Mouse (Mus musculus) hindlimb bud, embryonic 11.5 days (tissue): ENCODE data around the gene Gm28308.

ENCODE experiments used
- DNase-seq: peaks from one replicate; pipeline ENCODE4 v3.0.0-alpha.2; 2012; ENCODE audit warnings: low read depth, low spot score; ENCODE audit errors: extremely low spot score

Gm28308 gene

DNA sequence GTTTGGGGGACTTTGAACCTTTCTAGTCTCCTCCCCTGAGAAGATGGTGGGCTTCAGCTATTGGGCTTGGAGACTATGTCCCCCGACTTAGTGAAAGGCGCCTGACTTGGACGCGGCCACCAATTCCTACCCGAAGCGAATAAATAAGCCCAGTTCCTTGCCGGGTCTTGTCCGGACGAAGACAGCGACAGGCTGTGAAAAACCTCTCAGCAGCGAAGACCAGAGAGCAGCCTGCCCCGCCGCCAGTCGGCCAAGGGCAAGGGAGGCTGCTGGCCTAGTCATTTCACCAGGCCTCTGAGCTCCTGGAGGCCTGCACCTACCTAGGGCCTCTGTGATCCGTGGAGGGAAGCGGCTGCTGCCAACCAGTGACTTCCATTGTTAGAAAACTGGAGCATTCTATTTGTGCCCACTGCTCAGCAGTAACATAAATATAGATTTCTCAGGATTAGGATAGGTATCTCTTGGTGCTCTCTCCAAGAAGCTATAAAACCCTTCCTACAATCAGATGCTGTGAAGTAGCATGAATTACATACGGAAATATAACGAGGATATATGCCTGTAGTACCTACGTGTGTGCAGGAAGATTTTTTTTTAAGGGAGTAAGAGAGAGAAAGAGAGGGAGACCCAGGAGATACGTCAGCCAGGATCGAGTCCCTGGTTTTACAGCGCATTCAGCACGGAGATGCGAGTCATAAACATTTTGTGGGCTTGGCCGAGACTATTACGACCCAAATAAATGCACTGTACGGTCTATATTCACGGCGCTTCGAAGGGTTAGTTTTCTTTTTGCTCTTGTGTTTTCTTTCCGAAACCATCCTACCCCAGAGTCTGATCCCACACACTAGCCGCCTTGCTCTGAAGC is 7.1 kb upstream of the Gm28308 start:
- no peak for DNase-seq

DNA sequence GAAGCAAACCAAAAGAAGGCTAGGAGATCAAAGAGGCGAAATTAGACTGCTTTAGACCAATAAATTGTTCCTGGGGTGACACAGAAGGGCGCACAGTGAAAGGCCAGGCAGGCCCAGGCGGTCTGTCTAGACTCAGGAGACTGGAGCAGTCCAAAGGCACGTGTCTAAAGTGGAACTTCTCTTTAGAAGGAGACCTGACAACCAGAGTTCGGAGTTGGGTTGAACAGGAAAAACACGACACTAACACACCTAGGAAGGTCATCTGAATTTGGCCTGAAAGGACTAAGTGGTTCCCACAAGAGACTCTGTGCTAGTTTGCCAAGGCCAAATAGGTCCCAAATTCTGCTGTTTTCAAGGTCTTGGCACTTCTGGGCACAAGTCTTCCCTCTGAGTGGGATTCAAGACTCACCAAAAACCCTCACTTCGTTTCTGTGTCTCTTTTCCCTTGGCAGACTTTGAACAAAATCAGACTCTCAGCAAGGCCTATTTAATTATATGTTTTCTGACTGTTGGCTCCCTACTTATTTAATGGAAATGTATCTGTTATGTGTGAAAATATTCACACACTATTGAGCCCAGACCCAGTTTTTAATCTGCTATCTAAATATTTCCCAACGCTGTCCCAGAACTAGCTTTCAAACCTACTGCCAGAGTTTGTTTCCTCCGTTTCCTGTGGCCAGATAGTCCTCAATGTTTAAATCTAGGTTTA is 6.2 kb upstream of the Gm28308 start:
- DNase-seq: no peak

DNA sequence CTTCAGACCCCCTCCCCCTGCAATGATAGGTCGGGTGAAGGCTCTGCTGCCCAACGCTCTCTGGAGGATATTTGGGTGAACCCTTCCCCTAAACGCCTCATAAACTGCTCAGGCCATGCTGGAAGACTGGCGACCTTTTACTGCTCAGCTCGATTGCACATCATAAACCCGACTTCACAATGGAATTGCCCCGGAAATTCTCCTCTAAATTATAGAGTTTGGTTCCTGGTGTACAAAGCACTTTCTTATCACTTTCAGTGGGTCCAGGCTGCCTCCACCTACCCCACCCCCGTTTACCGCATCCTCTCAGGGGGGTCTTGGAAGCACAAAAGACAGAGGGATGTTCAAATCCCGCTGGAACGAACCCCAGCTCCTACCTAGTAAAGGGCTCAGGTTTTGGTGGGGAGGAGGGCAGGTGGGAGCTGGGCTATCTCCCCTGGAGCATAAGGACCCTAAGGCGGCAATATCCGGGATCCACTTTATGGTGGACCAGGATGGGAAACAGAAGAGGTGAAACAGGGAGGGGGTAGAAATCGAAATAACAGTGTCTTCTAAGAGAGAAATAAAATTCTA is 5.6 kb upstream of the Gm28308 start:
- no peak for DNase-seq

DNA sequence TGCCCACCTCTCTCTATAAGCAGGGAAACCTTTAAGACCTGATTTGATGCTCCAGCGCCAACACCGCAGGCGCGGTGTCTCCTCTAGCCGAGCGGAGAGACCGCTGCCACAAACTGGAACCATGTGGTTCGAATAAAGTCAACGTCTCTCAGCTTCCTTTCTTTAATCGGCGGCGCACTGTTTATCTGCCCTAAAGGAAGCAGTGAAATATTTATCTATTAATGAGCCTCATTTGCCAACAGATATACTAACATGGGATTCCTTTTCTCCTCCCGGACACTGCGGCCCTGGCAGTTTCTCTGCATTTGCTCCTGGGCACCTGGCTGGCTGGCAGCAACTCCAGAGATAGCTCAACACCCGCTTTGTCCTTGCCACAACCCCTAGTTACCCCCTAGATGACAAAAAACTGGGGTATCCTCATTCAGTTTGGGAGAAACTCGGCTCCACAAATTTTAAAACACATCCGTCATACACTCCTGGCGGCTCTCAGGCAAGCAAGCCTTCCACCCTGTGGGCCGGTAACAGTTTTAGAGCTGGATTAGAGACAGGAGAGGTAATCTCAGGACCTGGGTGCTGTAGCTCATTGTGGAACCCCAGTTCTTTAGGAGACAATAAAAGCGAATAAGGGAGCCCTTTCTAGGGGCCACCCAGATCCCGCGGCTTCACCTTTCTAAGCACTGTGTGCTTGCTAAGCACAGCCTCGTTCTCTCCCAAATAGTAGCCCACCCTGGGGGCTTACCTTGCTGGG is 4.9 kb upstream of the Gm28308 start:
- DNase-seq: no peak

DNA sequence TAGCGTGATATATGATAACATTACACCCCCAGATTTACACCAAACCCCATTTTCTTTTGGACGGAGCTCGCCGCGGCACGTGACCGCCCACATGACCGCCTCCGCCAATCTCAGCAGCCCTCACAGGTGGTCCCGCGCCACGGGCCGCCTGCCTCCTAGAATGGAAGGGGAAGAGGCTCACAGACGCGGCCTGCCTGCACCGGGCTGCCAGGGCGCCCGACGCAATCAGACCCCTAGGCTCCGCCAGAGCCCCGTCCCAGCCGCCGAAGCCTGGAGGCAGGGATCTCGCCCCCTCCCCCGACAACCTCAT is 4.3 kb upstream of the Gm28308 start:
- no peak for DNase-seq

DNA sequence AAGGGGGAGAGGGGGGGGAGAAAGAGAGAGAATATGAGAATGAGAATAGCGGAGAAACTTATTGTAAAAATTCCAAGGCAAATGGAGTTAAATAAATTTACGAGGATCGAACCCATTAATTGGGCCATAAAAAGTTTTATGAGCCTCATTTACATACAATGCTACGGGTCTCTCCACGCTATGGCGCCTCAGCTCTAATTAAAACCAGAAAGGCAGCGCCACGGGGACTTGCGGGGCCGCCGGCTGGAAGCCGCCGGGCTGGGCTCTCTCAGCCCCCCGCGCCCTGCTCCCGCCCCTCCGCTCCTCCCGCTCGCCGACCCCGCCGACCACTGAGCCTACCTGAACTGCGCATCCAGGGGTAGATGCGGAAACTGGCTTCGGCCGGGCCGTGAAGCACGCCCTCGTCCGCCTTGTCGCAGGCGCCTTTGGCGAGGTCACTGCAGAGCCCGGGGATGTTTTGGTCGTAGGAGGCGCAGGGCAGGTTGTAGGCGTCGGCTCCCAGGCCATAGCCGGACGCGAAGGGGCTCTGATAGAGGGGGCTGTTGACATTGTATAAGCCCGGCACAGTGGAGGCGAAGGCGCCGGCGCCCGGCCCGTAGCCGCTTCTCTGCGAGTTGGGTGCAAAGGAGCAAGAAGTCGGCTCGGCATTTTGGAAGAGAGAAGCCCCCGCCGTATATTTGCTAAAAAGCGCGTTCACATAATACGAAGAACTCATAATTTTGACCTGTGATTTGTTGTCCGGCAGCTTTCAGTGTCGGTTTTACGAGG is 3.7 kb upstream of the Gm28308 start:
- DNase-seq: no peak

DNA sequence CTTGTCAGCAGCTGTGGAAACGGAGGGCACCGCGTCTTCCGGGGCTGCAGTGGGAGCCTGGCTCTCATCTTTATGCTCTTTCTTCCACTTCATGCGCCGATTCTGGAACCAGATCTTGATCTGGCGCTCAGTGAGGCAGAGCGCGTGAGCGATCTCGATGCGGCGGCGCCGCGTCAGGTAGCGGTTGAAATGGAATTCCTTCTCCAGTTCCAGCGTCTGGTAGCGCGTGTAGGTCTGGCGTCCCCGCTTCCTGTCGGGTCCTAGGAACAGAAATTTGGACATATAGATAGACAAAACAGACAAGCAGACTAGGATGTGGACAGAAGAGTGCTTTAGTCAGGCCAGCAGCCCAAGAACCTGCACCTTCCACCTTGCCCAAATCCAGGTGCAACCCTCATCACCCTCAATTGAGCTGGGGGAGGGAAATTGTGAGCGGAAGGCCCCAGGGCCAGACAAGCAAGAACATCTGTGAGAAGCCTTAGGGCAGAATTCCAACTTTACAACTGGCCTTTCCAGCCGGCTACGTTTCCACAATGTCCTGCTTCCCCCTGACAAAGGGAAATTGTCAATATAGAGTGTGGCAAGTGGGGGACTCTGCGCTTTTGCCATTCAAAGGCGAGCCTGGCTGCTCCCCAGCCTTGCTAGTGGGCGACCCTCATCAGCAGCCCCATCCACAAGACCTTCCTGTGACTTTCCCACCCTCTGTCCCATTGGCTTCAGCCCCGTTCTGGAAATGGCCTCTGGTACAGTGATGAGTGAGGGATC is 2.8 kb upstream of the Gm28308 start:
- no peak for DNase-seq

DNA sequence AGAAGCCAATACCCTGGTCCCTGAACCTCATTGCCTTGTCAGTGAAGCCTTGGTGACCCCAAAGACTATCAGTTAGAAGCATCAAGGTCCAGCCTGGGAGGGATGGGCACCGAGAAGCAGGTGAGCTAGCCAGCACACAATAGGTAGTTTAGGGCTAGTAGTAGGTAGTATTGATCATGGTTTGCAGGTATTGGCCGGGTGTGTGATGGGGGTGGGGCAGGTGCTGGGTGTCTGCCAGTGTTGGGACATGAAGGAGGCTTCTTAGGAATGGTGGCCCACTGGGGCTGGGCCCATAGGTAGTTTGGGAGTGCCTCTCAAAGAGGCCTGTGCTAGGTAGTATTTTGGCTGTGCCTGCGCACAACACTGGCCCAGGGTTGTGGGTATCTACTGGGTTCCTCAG is 1.9 kb upstream of the Gm28308 start:
- no peak for DNase-seq

DNA sequence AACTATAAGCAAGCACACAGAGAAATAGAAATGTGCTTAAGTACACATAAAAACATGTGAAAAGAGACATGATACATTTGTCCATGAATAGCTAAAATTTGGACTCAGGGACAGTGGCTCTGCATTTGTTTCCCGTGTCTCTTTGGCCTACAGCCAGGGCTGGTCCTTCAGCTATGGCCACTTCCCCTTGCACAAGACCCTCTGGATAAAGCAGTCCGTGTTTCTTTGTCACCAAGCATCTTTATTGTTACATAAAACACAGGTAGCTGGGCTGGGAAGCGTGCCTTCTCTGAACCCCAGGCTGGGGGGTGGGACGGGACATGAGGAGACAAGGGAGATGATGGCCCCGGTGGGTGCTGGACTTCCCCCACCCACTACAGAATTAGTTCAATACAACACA is 1.1 kb upstream of the Gm28308 start:
- no peak for DNase-seq

DNA sequence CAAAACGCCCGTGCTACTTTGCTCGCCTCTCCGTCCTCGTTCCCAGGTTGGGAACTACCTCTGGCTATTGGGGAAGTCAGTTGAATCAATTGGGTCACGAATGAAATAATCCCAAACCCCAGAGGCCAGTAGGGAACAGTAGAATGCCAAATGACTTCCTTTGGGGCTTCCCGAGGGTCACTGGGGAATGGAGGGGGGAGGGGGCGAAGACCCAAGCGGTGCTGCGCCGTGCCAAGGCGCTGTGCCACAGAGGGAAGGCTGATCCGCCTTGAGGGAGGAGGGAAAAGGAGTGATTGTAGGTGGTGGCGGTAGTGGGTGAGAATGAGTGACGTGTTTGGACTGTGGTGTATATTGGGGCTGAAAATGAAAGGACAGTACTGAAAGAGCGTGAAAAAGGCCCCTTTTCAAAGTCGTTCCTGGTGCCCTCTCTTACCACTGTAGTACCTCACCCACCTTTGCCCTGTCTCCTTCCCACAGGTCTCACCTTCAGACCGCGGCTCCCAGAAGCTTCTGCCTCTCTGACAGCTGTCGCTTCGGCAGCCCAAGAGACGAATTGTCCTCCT is 502 bp downstream of the Gm28308 start:
- DNase-seq: no peak

DNA sequence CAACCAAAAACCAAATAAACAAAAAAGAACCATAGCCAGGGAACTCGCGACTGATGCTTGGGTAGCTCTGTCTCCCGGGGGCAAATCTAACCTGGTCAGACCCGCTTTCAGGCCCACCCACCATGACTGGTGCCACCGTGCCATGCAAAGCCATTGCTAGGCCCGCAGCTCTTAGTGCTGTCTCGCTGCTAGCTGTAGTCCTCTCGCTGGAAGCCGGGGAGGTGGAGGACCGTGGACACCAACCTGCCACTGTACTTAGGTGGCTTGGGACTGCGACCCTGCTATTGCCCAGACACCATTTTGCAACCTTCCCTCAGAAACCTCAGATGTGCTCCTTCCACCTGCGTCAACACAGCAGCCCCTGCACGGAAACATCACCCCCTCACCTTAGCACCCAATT is 1.2 kb downstream of the Gm28308 start:
- no peak for DNase-seq

DNA sequence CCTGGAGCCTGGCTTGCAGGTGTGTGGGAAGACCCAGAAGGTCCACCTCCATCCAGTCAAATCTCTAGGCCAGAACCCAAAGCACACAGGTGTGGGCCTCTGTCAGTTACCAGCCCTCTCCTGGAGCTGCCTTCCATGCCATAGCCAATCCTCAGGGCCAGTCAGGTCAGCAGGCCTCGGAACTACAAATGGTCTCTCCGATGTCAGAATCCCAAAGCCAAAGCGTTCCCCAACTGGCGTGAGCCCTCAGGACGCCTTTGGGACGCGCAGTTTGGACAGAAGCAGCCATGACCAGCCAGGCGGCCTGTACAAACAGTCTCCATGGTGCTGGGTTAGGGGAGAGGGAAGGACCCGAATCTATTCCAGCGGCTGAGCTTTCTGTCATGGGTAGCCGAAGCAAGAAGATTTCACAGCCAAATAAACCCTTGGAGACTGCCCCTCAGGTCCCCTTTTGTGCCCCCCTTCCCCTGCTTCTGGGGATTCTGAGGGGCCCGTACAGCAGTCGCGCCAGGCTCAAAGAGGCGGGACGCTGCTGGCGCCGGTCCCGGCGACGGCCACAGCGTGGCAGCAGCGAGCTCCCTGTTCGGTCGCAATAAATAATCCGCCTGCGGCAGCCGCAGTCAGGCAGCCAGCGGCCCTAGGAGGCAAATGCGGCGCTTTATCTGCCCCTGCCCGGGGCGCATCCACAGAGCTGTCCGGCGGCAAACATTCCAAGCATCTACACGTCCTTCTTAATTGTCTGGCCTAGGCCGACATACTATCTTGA is 1.8 kb downstream of the Gm28308 start:
- DNase-seq: no peak

DNA sequence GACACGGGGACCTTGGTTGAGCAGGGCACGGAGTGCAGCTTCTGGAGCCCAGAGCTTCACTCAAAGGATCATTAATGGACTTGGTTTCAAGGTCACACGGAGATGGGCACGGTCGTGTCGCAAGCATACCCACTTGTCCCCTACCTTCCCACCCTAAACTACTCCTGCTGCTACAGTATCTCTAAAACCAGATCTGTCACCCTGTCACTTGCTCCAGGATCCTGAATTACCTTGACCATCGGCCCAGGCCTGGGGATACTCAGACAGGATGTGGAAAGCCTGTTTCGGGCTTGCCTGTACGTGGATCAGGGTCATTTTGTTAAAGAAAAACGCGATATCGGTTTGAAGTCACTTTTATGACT is 3.5 kb downstream of the Gm28308 start:
- DNase-seq: no peak

DNA sequence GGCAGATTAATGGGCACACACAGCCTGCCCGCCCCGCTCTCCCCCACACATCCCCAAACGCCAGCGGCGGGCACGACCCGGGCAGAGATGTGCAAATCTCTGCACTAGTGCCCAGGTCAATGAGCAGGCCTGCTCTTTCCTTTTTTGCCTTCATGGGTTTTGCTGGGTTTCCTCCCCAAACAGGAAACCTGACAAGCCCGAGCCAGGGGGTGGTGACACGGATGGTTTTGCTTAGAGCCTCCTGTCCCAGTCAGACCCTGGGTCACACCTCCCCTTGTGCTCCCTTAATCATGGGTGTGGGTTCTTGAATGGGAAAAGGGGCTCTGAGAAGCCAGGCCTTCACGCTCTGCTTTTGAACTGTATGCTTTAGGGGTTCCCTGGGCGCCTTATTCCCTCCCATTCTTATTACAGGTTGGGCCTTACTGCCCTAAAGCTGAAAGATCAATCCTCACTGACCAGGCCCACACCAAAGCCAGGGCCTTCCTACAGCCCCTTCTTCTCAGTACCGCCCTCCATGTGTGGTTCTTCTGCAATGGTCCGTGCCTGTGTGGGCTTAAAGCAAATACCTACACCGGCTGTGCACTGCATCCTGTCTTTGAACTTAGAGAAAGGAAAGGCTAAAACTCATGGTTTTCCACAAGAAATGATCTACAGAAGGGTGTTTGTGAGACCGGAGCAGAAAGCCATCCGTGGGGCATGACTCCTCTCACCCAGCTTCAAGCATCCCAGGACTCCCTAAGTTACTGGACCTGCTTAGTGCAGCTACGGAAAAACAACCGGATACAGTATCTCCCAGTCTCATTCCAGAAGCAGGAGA is 4.1 kb downstream of the Gm28308 start:
- DNase-seq: no peak

DNA sequence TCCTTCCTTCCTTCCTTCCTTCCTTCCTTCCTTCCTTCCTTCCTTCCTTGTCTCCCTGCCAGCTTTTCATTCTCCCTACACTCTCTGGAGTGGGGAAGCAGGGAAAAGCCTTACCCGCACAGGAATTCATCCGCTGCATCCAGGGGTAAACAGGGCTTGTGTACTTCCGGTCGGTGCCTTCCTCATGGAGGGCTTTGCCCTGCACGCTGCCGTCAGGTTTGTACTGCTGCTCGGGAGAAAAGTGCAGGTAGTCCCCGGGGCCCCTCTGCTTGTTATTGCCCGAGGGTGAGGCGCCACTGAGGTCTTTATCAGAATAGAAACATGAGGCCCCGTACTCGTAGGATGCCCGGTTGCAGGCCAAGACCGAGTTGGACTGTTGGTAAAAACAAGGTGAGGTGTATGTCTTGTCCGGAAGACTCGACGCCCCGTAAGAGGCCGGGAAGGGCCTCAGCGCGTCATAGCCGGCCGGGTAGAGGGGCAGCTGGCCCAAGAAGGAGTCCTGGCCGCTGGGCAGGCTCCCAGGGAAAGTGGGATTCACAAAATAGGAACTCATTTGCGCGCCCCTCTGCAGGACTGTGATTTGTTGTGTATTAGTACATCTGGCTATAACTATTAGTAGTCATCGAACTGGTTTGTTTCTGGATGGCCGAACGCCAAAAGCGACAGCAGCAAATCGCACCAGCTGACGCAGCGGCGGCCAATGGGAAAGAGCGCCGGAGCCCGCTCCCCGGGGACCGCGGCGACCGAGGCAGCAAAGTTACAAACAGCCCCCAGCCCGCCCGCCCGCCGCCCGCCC is 4.9 kb downstream of the Gm28308 start, which contains the start of gene Hoxa6:
Hoxa6 (minus strand) TSS at position 651 of the 796 bp plus-strand sequence.
- no peak for DNase-seq

DNA sequence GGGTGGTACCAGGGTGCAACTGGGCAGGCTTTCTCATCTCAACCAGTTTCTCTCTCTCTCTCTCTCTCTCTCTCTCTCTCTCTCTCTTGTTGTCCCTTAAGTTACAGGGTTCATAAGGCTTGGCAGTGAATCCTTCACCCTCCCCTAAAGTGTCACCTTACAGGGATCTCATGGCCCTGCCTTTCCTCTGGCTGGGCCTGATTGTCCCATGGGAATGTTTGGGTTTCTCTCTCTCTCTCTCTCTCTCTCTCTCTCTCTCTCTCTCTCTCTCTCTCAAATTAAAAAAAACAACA is 5.5 kb downstream of the Gm28308 start:
- DNase-seq: no peak

DNA sequence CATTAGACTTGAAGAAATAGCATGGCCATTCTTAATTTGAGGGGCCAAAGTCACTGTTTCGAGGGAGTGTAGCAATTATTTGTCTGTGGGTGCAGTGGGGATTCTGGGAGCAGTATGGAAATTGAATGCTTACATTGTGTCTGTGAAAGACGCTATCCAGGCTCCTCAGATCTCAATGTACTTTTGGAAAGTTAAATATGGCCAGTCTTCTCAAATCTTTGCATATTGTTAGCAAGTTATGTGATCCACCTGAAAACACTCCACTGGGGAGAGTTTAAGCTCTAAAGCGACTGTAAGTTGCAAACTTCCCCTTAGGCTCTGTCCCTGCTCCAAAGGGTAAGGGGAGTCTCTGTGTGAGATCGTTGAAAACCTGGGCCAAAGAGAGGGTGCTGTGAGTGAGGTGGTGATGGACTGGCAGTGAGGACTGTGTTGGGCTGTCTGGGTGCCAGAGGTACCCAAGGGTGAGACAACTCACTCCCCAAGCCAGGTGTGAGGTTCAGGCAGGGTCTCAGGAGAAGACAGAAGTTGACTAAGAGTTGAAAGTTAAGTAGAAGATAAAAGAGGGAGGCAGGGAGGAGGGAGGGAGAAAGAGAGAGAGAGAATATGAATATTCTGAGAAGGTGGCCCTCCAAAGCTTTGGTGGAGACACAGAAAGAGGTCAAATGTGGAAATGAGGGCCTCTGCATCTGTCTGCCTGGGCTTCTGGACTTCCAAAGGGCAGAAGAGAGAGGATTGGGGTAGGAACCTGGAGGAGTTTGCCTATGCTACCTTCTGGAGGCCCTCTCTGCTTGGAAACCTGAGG is 6.1 kb downstream of the Gm28308 start:
- DNase-seq: no peak
